Mouse (Mus musculus): ENCODE data around the gene Cd72. TPM values are rescaled to one million over a fixed set of nuclear protein-coding genes. Genes with fewer than 3 reads are reported as not detected.

The Cd72 gene
- polyA plus RNA-seq, 1 experiment from 2014 or later, result 3.2 TPM

DNA sequence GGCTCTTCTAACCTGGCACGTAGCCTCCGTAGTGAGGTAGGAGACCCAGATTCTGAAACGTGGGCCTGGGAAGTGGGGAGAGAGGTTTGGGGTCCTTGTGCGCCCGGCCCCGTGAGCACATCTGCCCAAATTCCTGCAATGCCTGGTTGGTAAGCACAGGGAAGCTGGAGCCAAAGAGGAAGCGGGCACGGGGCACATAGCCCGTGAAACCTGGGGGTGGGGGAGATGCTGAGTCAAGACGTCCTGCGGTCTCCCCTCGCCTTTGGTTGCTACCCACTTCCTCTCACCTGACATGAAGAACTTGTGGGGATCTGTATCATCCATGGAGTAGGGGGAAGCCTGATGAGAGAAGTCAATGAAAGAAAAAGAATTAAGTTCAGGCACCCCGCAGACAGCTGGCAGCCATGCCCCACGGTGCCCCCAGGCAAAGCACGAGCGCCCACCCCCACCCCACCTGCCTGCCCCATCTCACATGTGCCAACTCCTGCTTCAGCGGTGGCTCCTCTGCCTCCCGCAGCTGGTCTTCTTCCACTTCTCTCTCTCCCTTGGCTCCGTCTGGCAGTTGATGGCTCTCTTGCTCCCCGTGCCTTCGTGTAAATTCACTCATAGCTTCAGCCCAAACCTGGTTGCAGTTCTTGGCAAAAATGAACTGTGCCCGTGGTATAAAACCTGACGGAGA, 26.8 kb downstream of the Cd72 start:
- Histone ChIP-seq H3K9me3 (ENCODE audit: control insufficient read depth) (no peaks in the 10 kb centered on the region), H3K4me3 (ENCODE audit: low read depth, low read length) (no peak overlapping the region), H3K27me3 (replicated peaks; ENCODE audit: control insufficient read depth, insufficient read depth, low read length) (no peaks in the 10 kb centered on the region), H3K27ac (ENCODE audit: low read depth, low read length) (no peak overlapping the region), H3K9ac (ENCODE audit: low read depth, low read length) (no peak overlapping the region), H3K36me3 (ENCODE audit: control insufficient read depth, insufficient read depth) (peaks cover 47% of the 10 kb centered on the region), H3K4me2 (replicated peaks; ENCODE audit: low read depth) (no peak overlapping the region), H3K4me1 (replicated peaks; ENCODE audit: control insufficient read depth, insufficient read depth, low read length) (no peaks in the 10 kb centered on the region)
- TF ChIP-seq CTCF (IDR thresholded peaks at IDR 0.05; ENCODE audit: low read depth), result no peak
- ATAC-seq, result no peak
- 47% methylated on average over 23 of the region's 23 CpGs for WGBS

DNA sequence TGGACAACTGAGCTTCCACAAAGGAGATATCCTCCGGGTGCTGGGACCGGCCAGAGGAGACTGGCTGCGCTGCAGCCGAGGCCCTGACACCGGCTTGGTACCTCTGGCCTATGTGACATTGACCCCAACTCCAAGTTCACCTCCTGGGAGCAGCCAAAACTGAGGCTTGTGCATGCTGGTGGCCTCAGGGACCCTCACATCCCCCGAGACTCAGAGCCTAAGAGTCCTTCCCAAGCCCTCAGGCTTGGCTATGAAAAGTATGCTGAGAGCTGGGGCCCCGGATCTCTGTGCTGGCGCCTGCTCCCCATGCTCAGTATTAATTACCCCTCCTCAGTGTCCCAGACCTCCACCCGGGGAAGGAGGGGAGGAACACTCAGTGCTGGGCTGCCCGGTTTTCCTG, 27.9 kb downstream of the Cd72 start:
- H3K36me3 ChIP-seq (ENCODE audit: control insufficient read depth, insufficient read depth), result peaks cover 59% of the 10 kb centered on the region
- H3K4me2 ChIP-seq (replicated peaks; ENCODE audit: low read depth), result no peak overlapping the region
- H3K4me1 ChIP-seq (replicated peaks; ENCODE audit: control insufficient read depth, insufficient read depth, low read length), result no peaks in the 10 kb centered on the region
- no peak overlapping the region for H3K4me3 ChIP-seq (ENCODE audit: low read depth, low read length)
- H3K27ac ChIP-seq (ENCODE audit: low read depth, low read length), result no peak overlapping the region
- ATAC-seq, result no peak
- H3K27me3 ChIP-seq (replicated peaks; ENCODE audit: control insufficient read depth, insufficient read depth, low read length), result no peaks in the 10 kb centered on the region
- 73% methylated on average over 10 of the region's 10 CpGs for WGBS
- H3K9ac ChIP-seq (ENCODE audit: low read depth, low read length), result no peak overlapping the region
- no peaks in the 10 kb centered on the region for H3K9me3 ChIP-seq (ENCODE audit: control insufficient read depth)
- TF ChIP-seq CTCF (IDR thresholded peaks at IDR 0.05; ENCODE audit: low read depth), result no peak

DNA sequence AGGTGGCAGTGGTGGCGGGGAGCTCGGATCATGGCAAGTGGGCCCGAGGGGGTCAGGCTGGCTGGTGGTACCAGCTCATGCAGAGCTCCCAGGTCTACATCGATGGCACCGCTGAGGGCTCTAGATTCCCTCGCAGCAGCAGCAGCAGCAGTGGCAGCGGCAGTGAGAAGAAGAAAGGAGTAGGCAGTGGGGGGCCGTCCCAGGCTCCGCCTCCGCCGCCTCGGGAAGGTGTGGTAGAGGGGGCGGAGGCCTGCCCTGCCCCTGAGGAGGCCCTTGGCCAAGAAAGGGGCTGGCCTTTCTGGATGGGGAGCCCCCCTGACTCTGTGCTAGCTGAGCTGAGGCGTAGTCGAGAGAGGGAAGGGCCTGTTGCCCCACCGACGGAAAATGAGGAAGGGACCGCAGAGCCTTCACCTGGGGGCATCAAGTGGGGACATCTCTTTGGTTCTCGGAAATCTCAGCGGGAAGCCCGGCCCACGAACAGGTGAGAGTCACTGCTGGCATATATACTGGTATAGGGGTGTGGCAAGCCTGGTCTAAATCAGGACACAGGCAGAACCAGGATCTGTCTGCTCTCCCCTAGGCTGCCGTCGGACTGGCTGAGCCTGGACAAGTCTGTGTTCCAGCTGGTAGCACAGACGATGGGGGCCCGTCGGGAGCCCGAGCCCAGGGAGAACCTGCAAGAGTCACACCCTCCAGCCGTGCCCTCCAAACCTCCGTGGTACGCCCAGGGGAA, 28.6 kb downstream of the Cd72 start:
- Histone ChIP-seq H3K36me3 (ENCODE audit: control insufficient read depth, insufficient read depth) (peaks cover 62% of the 10 kb centered on the region), H3K4me2 (replicated peaks; ENCODE audit: low read depth) (peak overlapping the region; percentile 45), H3K9me3 (ENCODE audit: control insufficient read depth) (no peaks in the 10 kb centered on the region), H3K4me1 (replicated peaks; ENCODE audit: control insufficient read depth, insufficient read depth, low read length) (no peaks in the 10 kb centered on the region), H3K9ac (ENCODE audit: low read depth, low read length) (0 out of 2 replicates have a peak overlapping the region, but pooled peaks have one; percentile 17), H3K27ac (ENCODE audit: low read depth, low read length) (no peak overlapping the region), H3K4me3 (ENCODE audit: low read depth, low read length) (no peak overlapping the region), H3K27me3 (replicated peaks; ENCODE audit: control insufficient read depth, insufficient read depth, low read length) (no peaks in the 10 kb centered on the region)
- peak; percentile 39 for ATAC-seq
- 41% methylated on average over 31 of the region's 31 CpGs for WGBS
- TF ChIP-seq CTCF (IDR thresholded peaks at IDR 0.05; ENCODE audit: low read depth), result no peak

DNA sequence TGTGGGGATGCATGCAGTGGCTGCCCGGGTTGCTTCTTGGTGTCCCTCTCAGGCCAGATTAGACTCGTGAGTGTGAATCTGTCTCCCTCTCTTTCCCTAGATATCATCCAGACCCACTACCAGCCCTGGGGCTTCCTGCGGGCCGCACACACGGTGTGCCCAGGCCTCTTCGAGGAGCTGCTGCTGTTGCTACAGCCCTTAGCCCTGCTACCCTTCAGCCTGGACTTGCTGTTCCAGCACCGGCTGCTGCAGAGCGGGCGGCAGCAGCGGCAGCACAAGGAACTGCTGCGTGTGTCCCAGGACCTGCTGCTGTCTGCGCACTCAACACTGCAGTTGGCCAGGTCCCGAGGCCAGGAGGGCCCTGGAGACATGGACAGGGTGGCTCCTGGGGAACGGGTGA, 29.2 kb downstream of the Cd72 start:
- Histone ChIP-seq H3K4me2 (replicated peaks; ENCODE audit: low read depth) (peak overlapping the region; percentile 45), H3K27ac (ENCODE audit: low read depth, low read length) (no peak overlapping the region), H3K27me3 (replicated peaks; ENCODE audit: control insufficient read depth, insufficient read depth, low read length) (no peaks in the 10 kb centered on the region), H3K4me3 (ENCODE audit: low read depth, low read length) (no peak overlapping the region), H3K4me1 (replicated peaks; ENCODE audit: control insufficient read depth, insufficient read depth, low read length) (no peaks in the 10 kb centered on the region), H3K9me3 (ENCODE audit: control insufficient read depth) (no peaks in the 10 kb centered on the region), H3K36me3 (ENCODE audit: control insufficient read depth, insufficient read depth) (peaks cover 62% of the 10 kb centered on the region), H3K9ac (ENCODE audit: low read depth, low read length) (no peak overlapping the region)
- no peak for ATAC-seq
- TF ChIP-seq CTCF (IDR thresholded peaks at IDR 0.05; ENCODE audit: low read depth), result no peak
- WGBS, result 49% methylated on average over 14 of the region's 14 CpGs

DNA sequence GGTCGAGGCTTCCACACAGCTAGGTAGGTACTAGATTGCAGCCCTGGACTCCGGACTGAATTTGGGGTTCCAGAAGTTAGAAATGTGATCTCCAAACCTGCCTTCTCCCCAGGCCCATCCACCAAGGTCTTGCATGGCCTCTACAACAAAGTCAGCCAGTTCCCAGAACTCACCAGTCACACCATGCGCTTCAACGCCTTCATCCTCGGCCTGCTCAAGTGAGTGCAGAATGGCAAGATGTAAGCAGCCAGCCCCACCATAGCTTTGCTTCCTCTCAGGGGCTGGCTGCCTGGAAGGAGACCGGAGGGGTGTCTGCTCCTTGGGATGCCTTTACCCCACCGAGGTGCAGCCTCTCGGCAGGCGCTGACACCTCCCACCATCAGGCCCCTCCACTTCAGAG, 30.4 kb downstream of the Cd72 start:
- WGBS, result 86% methylated on average over 9 of the region's 9 CpGs
- Histone ChIP-seq H3K27ac (ENCODE audit: low read depth, low read length) (no peak overlapping the region), H3K9me3 (ENCODE audit: control insufficient read depth) (no peaks in the 10 kb centered on the region), H3K4me1 (replicated peaks; ENCODE audit: control insufficient read depth, insufficient read depth, low read length) (no peaks in the 10 kb centered on the region), H3K27me3 (replicated peaks; ENCODE audit: control insufficient read depth, insufficient read depth, low read length) (no peaks in the 10 kb centered on the region), H3K4me3 (ENCODE audit: low read depth, low read length) (no peak overlapping the region), H3K4me2 (replicated peaks; ENCODE audit: low read depth) (no peak overlapping the region), H3K36me3 (ENCODE audit: control insufficient read depth, insufficient read depth) (peaks cover 62% of the 10 kb centered on the region), H3K9ac (ENCODE audit: low read depth, low read length) (no peak overlapping the region)
- no peak for ATAC-seq
- TF ChIP-seq CTCF (IDR thresholded peaks at IDR 0.05; ENCODE audit: low read depth), result no peak

DNA sequence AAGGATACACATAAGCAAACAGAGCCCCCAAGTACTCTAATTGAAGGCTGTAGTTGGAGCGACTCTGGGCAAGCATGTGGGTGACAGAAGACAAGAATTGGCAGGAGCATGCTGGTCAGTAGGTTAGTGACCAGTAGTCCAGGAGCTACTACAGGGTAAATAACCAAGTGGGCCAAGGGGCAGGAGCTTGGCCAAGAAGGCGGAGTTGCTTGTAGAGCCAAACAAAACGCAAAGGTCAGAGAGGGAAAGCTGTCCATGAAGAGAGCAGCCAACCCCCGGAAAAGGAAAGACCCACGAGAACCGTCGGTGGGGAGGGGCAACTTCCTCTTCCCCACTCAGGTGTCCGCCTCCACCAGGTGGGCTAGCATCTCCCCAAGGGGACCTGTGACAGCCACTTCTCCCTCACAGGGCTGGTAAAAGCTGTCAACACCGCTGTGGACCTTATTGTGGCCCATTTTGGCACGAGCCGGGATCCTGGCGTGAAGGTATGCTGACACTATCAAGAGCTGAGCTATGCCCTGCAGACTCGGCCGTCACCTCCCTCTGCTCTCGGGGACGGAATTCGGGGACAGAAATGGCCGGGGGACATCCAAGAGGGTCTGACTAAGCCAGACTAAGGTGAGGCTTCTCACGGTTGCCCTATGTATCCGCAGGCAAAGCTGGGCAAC, 31.0 kb downstream of the Cd72 start:
- WGBS, result 89% methylated on average over 20 of the region's 20 CpGs
- no peak for ATAC-seq
- peaks cover 62% of the 10 kb centered on the region for H3K36me3 ChIP-seq (ENCODE audit: control insufficient read depth, insufficient read depth)

More for the DNA sequence above, 31.0 kb downstream of the Cd72 start:
- TF ChIP-seq CTCF (IDR thresholded peaks at IDR 0.05; ENCODE audit: low read depth), result no peak
- no peak overlapping the region for H3K4me3 ChIP-seq (ENCODE audit: low read depth, low read length)
- H3K4me2 ChIP-seq (replicated peaks; ENCODE audit: low read depth), result no peak overlapping the region
- H3K27ac ChIP-seq (ENCODE audit: low read depth, low read length), result peak overlapping the region; percentile 46; the same call in 1 of the 2 replicates
- H3K27me3 ChIP-seq (replicated peaks; ENCODE audit: control insufficient read depth, insufficient read depth, low read length), result no peaks in the 10 kb centered on the region
- H3K9me3 ChIP-seq (ENCODE audit: control insufficient read depth), result no peaks in the 10 kb centered on the region
- no peak overlapping the region for H3K9ac ChIP-seq (ENCODE audit: low read depth, low read length)
- no peaks in the 10 kb centered on the region for H3K4me1 ChIP-seq (replicated peaks; ENCODE audit: control insufficient read depth, insufficient read depth, low read length)

Measured in intestine, postnatal 0 days (tissue).